Mouse (Mus musculus) embryonic facial prominence, embryonic 10.5 days (tissue): ENCODE measurements around the gene Nt5dc1. TPM values are rescaled to one million over a fixed set of nuclear protein-coding genes. Genes with fewer than 3 reads are reported as not detected.
"Not testable (repeated sequence)": the region's sequence is repeated elsewhere in the genome, so short reads cannot be mapped to it uniquely, and the experiment has no call there.

Experiments used
- DNase-seq: peaks from one replicate; pipeline ENCODE4 v3.0.0-alpha.2; 2017; ENCODE audit warnings: low spot score
- H3K27ac ChIP-seq: fragments of 300-500 bp; sonication (generic); replicated peaks from 2 replicates; pipeline ENCODE4 v1.5.1; 2016; ENCODE audit warnings: mild to moderate bottlenecking
- H3K27me3 ChIP-seq: fragments of 300-500 bp; sonication (generic); replicated peaks from 2 replicates; pipeline ENCODE4 v1.6.1; 2016; ENCODE audit warnings: low read depth, mild to moderate bottlenecking; ENCODE audit not compliant: poor library complexity, severe bottlenecking
- H3K36me3 ChIP-seq: fragments of 300-500 bp; sonication (generic); replicated peaks from 2 replicates; pipeline ENCODE4 v1.6.1; 2016; ENCODE audit warnings: mild to moderate bottlenecking, moderate library complexity
- H3K4me1 ChIP-seq: fragments of 300-500 bp; sonication (generic); 2 replicates; pipeline ENCODE4 v1.6.1; 2016
- H3K4me3 ChIP-seq: fragments of 300-500 bp; sonication (generic); 2 replicates; pipeline ENCODE4 v1.5.1; 2016; ENCODE audit warnings: mild to moderate bottlenecking, moderate library complexity
- H3K9me3 ChIP-seq: fragments of 300-500 bp; sonication (generic); 2 replicates; pipeline ENCODE4 v1.6.1; 2016; ENCODE audit warnings: mild to moderate bottlenecking
- WGBS: fragments of 180-500 bp; shearing (Covaris S2); methylation state at CpG from one replicate; pipeline ENCODE4 v1.1.7; 2016; 5-methylcytosine and 5-hydroxymethylcytosine counted together
- polyA plus RNA-seq: library from polyadenylated mRNA; unstranded; fragments of >200 nt; fragmentation: Nextera tagmentation; extraction: Ambion mirVana; gene quantifications from 2 replicates; pipeline ENCODE4 v1.2.1, GENCODE M21; 2016

Gene Nt5dc1
- polyA plus RNA-seq = 7.7 and 8.8 TPM in 2 replicates

- no peaks in the 10 kb centered on the region for H3K36me3 ChIP-seq
- WGBS = 0% methylated on average over 49 of the region's 49 CpGs
- H3K27me3 ChIP-seq = no peaks in the 10 kb centered on the region
- no peaks in the 10 kb centered on the region for H3K9me3 ChIP-seq
- DNase-seq = peak; percentile 99
- peak within 1 kb of the TSS; percentile 89 for H3K27ac ChIP-seq
- H3K4me1 ChIP-seq = peaks cover 8% of the 10 kb centered on the region
- peak within 1 kb of the TSS; percentile 74 for H3K4me3 ChIP-seq
Observed at GRCm38 (mm10) chr10:34418204-34418756, at the start of gene Nt5dc1. Gene Nt5dc1 (minus strand): TSS chr10:34418552.

- Histone ChIP-seq H3K27me3 (no peaks in the 10 kb centered on the region), H3K4me1 (no peaks in the 10 kb centered on the region), H3K4me3 (no peak overlapping the region), H3K9me3 (no peaks in the 10 kb centered on the region), H3K27ac (no peak overlapping the region), H3K36me3 (no peaks in the 10 kb centered on the region)
- 88% methylated on average over 4 of the region's 4 CpGs for WGBS
- DNase-seq = no peak
Observed at GRCm38 (mm10) chr10:34464321-34464720, 46.0 kb upstream of the Nt5dc1 start.

GRCm38 (mm10) chr10:34461451-34461850 is 43.1 kb upstream of the Nt5dc1 start:
- no peaks in the 10 kb centered on the region for H3K9me3 ChIP-seq
- DNase-seq = no peak
- no peak overlapping the region for H3K27ac ChIP-seq
- WGBS = 82% methylated on average over 4 of the region's 4 CpGs
- H3K36me3 ChIP-seq = no peaks in the 10 kb centered on the region
- H3K4me1 ChIP-seq = no peaks in the 10 kb centered on the region
- H3K27me3 ChIP-seq = no peaks in the 10 kb centered on the region
- no peak overlapping the region for H3K4me3 ChIP-seq

- 73% methylated on average over 1 of the region's 1 CpGs for WGBS
- Histone ChIP-seq H3K4me3 (no peak overlapping the region), H3K36me3 (no peaks in the 10 kb centered on the region), H3K9me3 (no peaks in the 10 kb centered on the region), H3K27me3 (no peaks in the 10 kb centered on the region), H3K27ac (no peak overlapping the region), H3K4me1 (no peaks in the 10 kb centered on the region)
- DNase-seq = no peak
Observed at GRCm38 (mm10) chr10:34449469-34449868, 31.1 kb upstream of the Nt5dc1 start.

- H3K9me3 ChIP-seq, DNase-seq, H3K36me3 ChIP-seq, H3K27ac ChIP-seq, H3K27me3 ChIP-seq, H3K4me1 ChIP-seq, H3K4me3 ChIP-seq: not testable (repeated sequence)
- WGBS = 94% methylated on average over 9 of the region's 14 CpGs
Observed at GRCm38 (mm10) chr10:34434191-34434590, 15.8 kb upstream of the Nt5dc1 start.

GRCm38 (mm10) chr10:34431783-34432182 is 13.4 kb upstream of the Nt5dc1 start:
- H3K27me3 ChIP-seq = no peaks in the 10 kb centered on the region
- DNase-seq = no peak
- H3K4me3 ChIP-seq = no peak overlapping the region
- no peaks in the 10 kb centered on the region for H3K4me1 ChIP-seq
- H3K9me3 ChIP-seq = no peaks in the 10 kb centered on the region
- no peaks in the 10 kb centered on the region for H3K36me3 ChIP-seq
- H3K27ac ChIP-seq = no peak overlapping the region

GRCm38 (mm10) chr10:34418794-34419193 is 442 bp upstream of the Nt5dc1 start:
- peak overlapping the region; percentile 89 for H3K27ac ChIP-seq
- peak overlapping the region; percentile 74 for H3K4me3 ChIP-seq
- 83% methylated on average over 4 of the region's 4 CpGs for WGBS

GRCm38 (mm10) chr10:34399267-34399666 is 19.1 kb downstream of the Nt5dc1 start:
- Histone ChIP-seq H3K4me1 (no peaks in the 10 kb centered on the region), H3K36me3 (peaks cover 21% of the 10 kb centered on the region)

More at GRCm38 (mm10) chr10:34418794-34419193, 442 bp upstream of the Nt5dc1 start:
- not testable (repeated sequence) for DNase-seq, H3K9me3 ChIP-seq, H3K4me1 ChIP-seq, H3K27me3 ChIP-seq, H3K36me3 ChIP-seq

GRCm38 (mm10) chr10:34396959-34397358 is 21.4 kb downstream of the Nt5dc1 start:
- 93% methylated on average over 4 of the region's 4 CpGs for WGBS
- Histone ChIP-seq H3K4me1 (no peaks in the 10 kb centered on the region), H3K27me3 (no peaks in the 10 kb centered on the region), H3K9me3 (no peaks in the 10 kb centered on the region), H3K27ac (no peak overlapping the region), H3K4me3 (no peak overlapping the region), H3K36me3 (peaks cover 5% of the 10 kb centered on the region; the same call in 1 of the 2 replicates)
- no peak for DNase-seq

More at GRCm38 (mm10) chr10:34399267-34399666, 19.1 kb downstream of the Nt5dc1 start:
- no peak overlapping the region for H3K4me3 ChIP-seq
- H3K27ac ChIP-seq = no peak overlapping the region
- H3K9me3 ChIP-seq = no peaks in the 10 kb centered on the region
- no peaks in the 10 kb centered on the region for H3K27me3 ChIP-seq
- DNase-seq = no peak

GRCm38 (mm10) chr10:34389681-34390080 is 28.7 kb downstream of the Nt5dc1 start, which contains the start of gene Col10a1:
Gene Col10a1 (plus strand): TSS chr10:34389981.
- H3K27me3 ChIP-seq = no peaks in the 10 kb centered on the region
- H3K4me1 ChIP-seq = no peaks in the 10 kb centered on the region
- no peak for DNase-seq
- H3K36me3 ChIP-seq = no peaks in the 10 kb centered on the region
- no peaks in the 10 kb centered on the region for H3K9me3 ChIP-seq
- no peak within 1 kb of the TSS for H3K4me3 ChIP-seq
- 75% methylated on average over 8 of the region's 8 CpGs for WGBS
- H3K27ac ChIP-seq = no peak within 1 kb of the TSS

- Histone ChIP-seq H3K27ac (no peak overlapping the region), H3K36me3 (peaks cover 2% of the 10 kb centered on the region; the same call in 1 of the 2 replicates), H3K4me1 (no peaks in the 10 kb centered on the region), H3K4me3 (no peak overlapping the region), H3K9me3 (no peaks in the 10 kb centered on the region), H3K27me3 (no peaks in the 10 kb centered on the region)
- no peak for DNase-seq
- WGBS = 88% methylated on average over 5 of the region's 5 CpGs
Observed at GRCm38 (mm10) chr10:34385636-34386035, 32.7 kb downstream of the Nt5dc1 start.

- Histone ChIP-seq H3K9me3 (no peaks in the 10 kb centered on the region), H3K4me3 (no peak overlapping the region), H3K4me1 (no peaks in the 10 kb centered on the region), H3K27ac (no peak overlapping the region), H3K36me3 (no peaks in the 10 kb centered on the region), H3K27me3 (no peaks in the 10 kb centered on the region)
- no peak for DNase-seq
- 85% methylated on average over 7 of the region's 7 CpGs for WGBS
Observed at GRCm38 (mm10) chr10:34373332-34373731, 45.0 kb downstream of the Nt5dc1 start.

- no peaks in the 10 kb centered on the region for H3K27me3 ChIP-seq
- H3K9me3 ChIP-seq = no peaks in the 10 kb centered on the region
- no peak for DNase-seq
- no peaks in the 10 kb centered on the region for H3K36me3 ChIP-seq
- no peak overlapping the region for H3K27ac ChIP-seq
- no peaks in the 10 kb centered on the region for H3K4me1 ChIP-seq
- H3K4me3 ChIP-seq = no peak overlapping the region
- 74% methylated on average over 5 of the region's 5 CpGs for WGBS
Observed at GRCm38 (mm10) chr10:34368138-34368537, 50.2 kb downstream of the Nt5dc1 start.
